Mouse (Mus musculus): ENCODE results near the gene Npcd.

Gene Npcd

GRCm38 (mm10) chr15:79765361-79765760, 68.7 kb downstream of the Npcd start:
- DNase-seq = peak; percentile 84

GRCm38 (mm10) chr15:79764539-79765267, 69.3 kb downstream of the Npcd start:
- DNase-seq = peak; percentile 82

GRCm38 (mm10) chr15:79763601-79764246, 70.3 kb downstream of the Npcd start:
- DNase-seq = peak; percentile 93

DNA sequence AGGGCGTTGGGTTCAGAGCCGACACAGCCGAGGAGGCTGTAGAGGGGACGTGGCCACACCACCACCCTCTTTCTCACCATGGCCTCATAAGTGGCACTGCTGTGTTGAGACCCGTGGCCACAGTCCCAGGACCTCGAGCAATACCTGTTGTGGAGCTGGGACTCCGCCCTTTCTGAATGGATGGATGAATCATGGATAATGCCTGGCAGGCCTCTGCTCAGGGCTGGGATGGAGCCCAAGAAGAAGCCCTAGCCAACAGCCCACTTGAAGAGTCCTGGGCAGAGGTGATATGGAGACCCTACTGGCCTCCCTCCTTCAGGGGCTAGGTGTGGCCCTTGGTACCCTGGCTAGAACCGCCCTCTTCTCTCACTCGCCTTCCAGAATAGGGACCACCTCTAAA, 71.0 kb downstream of the Npcd start:
- peak; percentile 62 for DNase-seq

GRCm38 (mm10) chr15:79760956-79761355, 73.1 kb downstream of the Npcd start:
- DNase-seq = no peak

GRCm38 (mm10) chr15:79757118-79757517, 76.9 kb downstream of the Npcd start:
- DNase-seq = no peak

DNA sequence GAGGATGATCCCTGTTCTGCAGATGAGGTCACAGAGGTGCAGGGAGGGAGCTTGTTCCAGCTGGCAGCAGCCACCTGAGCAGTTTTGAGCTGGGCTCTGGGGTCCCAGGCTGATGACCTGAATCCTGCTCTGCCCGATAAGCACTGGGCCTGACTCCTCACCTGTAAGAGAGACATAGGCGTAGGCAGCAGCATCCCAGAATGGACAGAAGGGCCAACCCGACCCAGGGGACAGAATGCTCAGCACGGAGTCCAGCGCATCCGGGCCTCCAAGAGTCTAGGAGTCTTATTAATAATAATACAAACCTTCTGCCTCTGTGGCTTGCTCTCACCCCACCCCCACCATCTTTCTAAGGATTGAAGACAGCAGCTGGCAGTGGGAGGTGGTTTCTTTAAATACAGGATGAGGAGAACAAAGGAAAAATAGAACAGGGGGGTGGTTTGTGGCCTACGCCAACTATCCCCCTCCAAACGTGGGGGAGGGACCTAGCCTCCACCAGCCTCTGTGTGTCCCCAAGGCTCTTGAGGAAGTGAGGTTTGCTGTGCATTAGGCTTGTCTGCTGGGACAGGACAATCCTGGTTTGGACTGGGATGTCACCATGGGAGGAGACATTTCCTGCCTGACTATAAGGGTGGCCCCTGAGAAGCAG, 77.9 kb downstream of the Npcd start:
- DNase-seq = no peak

- DNase-seq = no peak
Measured at GRCm38 (mm10) chr15:79755176-79755575, 78.9 kb downstream of the Npcd start.

DNA sequence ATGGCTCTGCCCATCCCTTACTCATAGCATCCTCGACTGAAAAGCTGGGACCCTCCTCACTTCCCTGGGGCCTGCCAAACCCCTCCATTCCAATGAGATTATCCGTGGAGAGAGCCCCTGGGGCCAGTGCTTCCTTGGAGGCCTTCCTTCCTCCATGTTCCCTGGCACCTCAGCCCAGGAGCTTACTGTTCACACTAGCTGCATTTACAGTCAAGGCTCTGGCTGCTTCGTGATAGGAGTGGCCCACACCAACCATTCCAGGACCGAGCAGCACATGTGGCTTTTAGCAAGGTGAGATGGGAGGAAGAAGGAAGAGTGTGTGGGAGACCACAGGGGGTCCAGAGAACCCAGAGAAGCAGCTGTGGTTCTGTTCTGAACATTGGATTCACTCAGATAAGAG, 80.2 kb downstream of the Npcd start:
- no peak for DNase-seq

- no peak for DNase-seq
Measured at GRCm38 (mm10) chr15:79753420-79753752, 80.7 kb downstream of the Npcd start.

DNA sequence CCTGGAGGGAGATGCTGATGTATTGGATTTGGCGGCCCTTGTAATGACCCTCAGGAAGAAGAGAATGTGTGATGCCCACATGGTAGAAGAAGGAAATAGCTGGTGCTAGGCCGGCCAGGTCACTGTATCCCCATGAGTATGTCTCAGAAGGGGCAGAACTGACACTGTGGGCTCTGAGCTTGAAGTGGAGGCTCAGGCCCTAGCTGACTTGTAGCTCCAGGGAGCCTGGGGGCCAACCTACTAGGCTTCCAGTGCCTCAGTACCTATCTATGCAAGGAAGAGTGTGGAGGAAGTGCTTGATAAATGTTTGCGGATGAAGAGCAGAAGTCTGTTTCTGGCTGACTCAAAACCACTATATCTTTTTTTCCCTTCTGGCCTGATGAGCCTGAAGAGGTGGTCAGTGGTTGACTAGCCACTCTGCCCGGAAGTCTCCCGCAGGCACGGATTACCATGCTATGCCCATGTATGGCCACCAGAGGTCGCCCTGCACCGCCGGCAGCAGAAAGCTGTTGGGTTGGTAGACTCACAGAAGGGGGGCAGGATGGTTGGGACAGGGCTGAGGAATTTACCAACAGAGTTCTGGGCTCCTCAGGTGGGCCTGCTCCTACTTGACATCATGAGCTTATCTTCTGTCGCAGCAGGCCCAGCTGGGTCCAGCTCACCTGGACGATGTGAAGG, 81.2 kb downstream of the Npcd start:
- peak; percentile 80 for DNase-seq

DNA sequence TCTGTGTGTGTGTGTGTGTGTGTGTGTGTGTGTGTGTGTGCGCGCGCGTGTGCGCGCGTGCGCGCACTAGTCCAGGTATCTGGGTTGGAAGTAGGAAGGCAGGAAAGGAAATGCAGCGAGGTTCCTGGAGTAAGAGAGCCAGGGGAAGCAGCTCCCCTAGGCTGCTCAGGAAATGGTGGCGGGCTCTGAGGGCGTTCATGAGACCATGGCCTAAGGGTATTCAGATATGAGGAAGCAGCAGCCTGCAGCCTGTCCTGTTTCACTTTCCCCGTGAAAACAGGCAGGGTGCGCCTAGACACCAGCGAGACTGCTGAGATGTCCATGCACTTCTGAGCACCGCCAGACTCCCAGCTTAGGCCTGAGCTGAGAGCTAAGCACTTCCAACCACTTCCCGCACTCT, 82.3 kb downstream of the Npcd start:
- DNase-seq = no peak

DNA sequence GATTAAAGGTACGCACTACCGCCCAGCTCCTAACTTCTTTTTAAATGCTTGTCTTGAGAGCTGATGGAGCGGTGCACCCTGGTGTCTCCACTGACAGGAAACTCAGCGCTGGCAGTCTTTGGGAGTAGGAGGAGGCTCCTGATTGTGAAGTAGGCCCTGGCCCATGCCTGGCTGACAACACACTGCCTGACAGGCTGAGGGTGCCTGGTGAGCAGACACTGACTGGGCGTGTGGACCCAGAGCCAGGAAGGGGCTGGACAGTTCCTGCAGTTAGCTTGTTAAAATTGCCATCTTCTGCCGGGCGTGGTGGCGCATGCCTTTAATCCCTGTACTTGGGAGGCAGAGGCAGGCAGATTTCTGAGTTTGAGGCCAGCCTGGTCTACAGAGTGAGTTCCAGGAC, 83.8 kb downstream of the Npcd start:
- no peak for DNase-seq

- no peak for DNase-seq
Measured at GRCm38 (mm10) chr15:79749162-79749561, 84.9 kb downstream of the Npcd start.

DNA sequence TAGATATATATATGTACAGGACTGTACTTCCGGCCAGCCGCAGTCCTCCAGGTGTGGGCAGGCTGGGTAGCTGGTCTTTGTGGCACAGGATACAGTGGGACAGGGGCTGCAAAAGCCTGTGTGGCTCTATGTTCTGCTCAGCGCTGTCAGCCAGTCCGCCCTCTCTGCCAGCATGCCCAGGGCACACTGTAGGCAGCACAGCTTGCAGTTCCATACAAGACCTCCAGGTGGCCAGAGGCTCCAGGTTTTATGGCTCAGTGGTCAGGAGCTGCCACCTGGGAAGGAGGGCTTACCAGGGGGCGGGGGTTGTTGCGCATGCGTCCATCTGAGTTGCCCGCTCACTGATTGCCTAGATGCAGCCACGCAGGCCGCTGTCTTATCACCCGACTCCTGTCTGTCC, 86.0 kb downstream of the Npcd start:
- DNase-seq = no peak

DNA sequence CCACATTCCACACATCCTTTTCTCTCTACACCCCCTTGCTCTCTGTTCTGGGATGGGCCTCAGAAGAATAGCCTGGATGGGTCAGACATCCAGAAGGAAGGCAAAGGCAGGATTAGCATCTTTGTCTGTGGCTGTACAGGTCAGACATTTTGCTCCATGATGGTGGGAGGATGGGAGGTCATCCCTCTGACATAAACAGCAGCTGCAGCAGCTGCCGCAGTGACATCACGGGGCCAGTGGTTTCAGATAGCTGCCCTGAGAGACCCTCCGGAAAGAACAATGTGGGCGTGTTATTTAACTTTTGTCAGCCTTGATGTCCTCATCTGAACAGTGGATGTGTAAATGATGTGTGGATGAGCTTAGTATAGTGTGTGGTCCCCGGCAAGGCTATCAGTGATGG, 88.2 kb downstream of the Npcd start:
- DNase-seq = no peak

DNA sequence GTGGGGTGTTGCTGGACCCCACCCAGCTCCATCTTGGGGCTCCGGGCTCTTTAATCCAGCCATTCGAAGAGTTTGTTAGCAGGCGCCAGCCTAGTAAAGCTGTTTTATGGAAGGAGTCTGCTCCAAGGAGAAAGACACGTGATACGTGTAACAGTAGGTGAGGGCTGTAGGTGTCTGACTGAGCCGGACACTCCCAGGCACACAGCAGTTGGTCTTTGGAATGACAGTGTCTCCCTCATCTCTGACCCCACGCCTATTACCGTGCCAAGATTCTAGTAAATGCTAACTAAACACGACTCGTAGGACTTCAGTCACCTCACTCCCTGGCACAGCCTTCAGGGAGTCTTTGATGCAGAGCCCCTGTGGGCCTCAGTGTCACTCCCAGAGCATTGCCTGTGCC, 88.7 kb downstream of the Npcd start:
- no peak for DNase-seq

DNA sequence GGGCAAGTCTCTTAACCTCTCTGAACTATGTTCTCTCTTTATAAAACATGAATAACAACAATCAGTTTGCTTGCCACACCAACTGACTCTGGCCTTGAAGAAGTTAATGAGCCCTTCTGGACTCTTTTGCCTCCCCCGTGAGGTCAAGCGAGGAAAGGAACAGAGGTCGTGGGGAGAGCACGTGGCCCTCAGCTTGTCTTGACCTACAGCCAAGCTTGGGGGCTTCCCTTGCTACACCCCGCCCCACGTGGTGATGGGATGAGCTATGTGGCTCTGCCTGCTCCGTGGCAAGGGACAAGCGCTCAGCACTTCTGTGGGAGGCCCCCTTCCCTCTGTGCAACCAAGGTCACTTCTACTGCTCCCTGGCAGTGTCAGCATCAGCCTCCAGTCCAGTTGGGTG, 89.3 kb downstream of the Npcd start:
- no peak for DNase-seq

DNA sequence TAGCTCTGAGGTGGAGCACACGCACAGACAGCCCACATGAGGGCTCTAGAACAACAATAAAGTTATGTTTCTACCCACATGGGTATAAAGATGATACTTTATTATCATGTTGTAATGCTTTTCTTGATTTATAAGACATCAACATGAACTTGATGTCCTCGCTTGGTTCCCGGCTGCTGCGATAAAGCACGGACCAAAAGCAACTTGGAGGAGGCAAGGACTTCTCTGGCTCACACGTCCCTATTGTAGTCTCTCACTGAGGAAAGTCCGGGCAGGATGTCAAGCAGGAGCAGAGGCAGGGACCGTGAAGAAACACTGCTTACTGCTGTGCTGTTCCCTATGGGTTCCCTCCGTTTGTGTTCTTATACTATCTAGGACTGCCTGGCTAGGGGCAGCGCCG, 90.0 kb downstream of the Npcd start:
- no peak for DNase-seq

DNA sequence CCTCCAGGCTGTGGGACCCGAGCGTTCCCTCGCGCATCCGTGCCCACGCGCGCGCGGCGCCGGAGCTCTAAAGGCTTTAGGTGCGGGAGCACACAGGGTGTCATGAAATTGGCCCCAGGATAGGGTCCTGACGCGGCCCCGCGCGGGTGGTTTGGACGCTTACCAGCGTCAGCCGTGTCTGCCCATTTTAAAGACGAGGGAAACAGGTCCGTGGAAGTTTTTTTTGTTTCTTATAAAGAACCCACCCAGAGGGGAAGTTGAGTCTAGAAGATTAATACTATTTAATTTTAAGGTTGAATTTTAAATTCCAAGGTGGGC, 91.4 kb downstream of the Npcd start:
- DNase-seq = no peak

DNA sequence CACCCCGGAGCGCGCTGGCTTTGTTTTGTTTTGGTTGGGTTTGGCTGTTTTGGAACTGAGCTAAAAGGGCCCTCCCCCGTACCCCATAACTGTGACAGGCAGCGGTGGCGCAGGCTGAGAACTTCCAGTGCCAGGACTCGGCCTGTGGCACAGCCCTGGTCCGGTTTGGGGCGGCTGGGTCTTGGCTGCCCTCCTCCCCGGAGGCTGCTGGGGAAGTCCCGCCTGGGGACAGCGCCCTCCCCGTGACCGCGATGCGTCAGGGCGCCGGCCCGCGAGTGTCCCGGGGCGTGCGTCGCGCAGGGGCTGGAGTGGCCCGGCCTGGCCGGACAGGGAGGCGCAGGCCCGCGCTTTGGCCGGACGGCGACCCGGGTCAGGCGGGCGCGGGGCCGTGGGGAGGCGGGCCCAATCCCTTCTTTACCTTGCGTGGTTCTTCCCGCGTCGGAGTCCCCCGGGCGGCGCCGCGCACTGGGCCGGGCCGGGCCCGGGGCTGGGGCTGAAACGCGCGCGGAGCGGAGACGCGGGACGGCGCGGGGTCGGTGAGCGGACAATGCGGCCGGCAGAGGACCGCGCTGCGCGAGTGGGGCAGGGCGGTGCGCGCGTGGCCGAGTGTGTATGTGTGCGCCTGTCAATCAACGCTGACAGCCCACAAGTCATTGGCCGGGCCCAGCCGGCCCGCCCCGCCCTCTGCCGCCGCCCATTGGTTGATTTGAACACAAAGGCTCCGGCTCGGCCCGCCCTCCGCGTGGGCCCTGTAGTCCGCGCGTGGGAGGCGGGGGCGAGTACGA, 91.9 kb downstream of the Npcd start, which contains the start of gene Sun2:
TSS of gene Sun2 (minus strand) at position 616 of the 785 bp plus-strand sequence.
- DNase-seq = peak; percentile 94

- no peak for DNase-seq
Measured at GRCm38 (mm10) chr15:79741173-79741858, 92.7 kb downstream of the Npcd start.
